Mouse (Mus musculus): Measurements from ENCODE around the gene Commd1. TPM values are rescaled to one million over a fixed set of nuclear protein-coding genes. Genes with fewer than 3 reads are reported as not detected.

The Commd1 gene
- polyA plus RNA-seq, 1 experiment from 2014 or later = 209 TPM

GRCm38 (mm10) chr11:22857705-22858440 lies 124.3 kb downstream of the Commd1 start:
- no peak for DNase-seq
- peak overlapping the region; percentile 80 for H3K27ac ChIP-seq

GRCm38 (mm10) chr11:22857106-22857704 lies 125.0 kb downstream of the Commd1 start:
- Histone ChIP-seq H3K27me3 (peaks cover 5% of the 10 kb centered on the region), H3K27ac (no peak overlapping the region), H3K9ac (no peak overlapping the region), H3K4me1 (replicated peaks) (peaks cover 80% of the 10 kb centered on the region), H3K36me3 (no peaks in the 10 kb centered on the region), H3K4me3 (replicated peaks) (peak overlapping the region; percentile 82), H3K4me2 (peak overlapping the region; percentile 97), H3K9me3 (replicated peaks) (no peaks in the 10 kb centered on the region)
- no peak for DNase-seq
- ATAC-seq (ENCODE audit: low read depth) = no peak
- 46% methylated on average over 5 of the region's 5 CpGs for WGBS (ENCODE audit: insufficient replicate concordance)

More at GRCm38 (mm10) chr11:22857705-22858440, 124.3 kb downstream of the Commd1 start:
- Histone ChIP-seq H3K4me3 (replicated peaks) (peak overlapping the region; percentile 82), H3K4me2 (peak overlapping the region; percentile 97), H3K27me3 (peaks cover 7% of the 10 kb centered on the region), H3K36me3 (no peaks in the 10 kb centered on the region), H3K9me3 (replicated peaks) (no peaks in the 10 kb centered on the region), H3K4me1 (replicated peaks) (peaks cover 73% of the 10 kb centered on the region), H3K9ac (peak overlapping the region; percentile 86)
- ATAC-seq (ENCODE audit: low read depth) = no peak
- WGBS (ENCODE audit: insufficient replicate concordance) = 8% methylated on average over 25 of the region's 25 CpGs

- Histone ChIP-seq H3K36me3 (no peaks in the 10 kb centered on the region), H3K4me2 (peak overlapping the region; percentile 33)
These were observed 125.7 kb downstream of the Commd1 start for GRCm38 (mm10) chr11:22856371-22856965.

DNA sequence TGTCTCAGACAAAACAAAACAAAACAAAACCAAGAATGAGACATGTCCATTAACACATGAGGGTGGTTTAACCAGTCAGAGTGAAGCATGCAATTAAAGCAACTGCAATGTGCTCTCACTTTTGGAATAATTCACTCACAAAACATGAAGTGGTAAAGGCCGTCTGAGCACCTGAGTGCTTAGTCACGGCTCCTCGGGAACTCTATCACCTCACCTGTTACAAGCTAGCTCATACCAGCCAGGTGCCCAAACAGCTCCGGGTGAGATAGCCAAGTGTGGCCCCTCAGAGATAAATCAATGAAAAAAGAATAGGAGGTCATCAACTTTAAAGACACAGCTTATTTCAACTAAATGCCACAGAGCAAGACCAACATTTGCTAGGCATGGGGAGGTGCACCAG lies 127.6 kb downstream of the Commd1 start:
- no peak overlapping the region for H3K4me3 ChIP-seq (replicated peaks)

More at GRCm38 (mm10) chr11:22856371-22856965, 125.7 kb downstream of the Commd1 start:
- DNase-seq = no peak
- 70% methylated on average over 3 of the region's 3 CpGs for WGBS (ENCODE audit: insufficient replicate concordance)
- no peak overlapping the region for H3K27ac ChIP-seq
- no peaks in the 10 kb centered on the region for H3K9me3 ChIP-seq (replicated peaks)
- no peak for ATAC-seq (ENCODE audit: low read depth)
- peaks cover 5% of the 10 kb centered on the region; the same call in 1 of the 2 replicates for H3K27me3 ChIP-seq
- H3K4me3 ChIP-seq (replicated peaks) = no peak overlapping the region
- no peak overlapping the region for H3K9ac ChIP-seq
- peaks cover 83% of the 10 kb centered on the region for H3K4me1 ChIP-seq (replicated peaks)

DNA sequence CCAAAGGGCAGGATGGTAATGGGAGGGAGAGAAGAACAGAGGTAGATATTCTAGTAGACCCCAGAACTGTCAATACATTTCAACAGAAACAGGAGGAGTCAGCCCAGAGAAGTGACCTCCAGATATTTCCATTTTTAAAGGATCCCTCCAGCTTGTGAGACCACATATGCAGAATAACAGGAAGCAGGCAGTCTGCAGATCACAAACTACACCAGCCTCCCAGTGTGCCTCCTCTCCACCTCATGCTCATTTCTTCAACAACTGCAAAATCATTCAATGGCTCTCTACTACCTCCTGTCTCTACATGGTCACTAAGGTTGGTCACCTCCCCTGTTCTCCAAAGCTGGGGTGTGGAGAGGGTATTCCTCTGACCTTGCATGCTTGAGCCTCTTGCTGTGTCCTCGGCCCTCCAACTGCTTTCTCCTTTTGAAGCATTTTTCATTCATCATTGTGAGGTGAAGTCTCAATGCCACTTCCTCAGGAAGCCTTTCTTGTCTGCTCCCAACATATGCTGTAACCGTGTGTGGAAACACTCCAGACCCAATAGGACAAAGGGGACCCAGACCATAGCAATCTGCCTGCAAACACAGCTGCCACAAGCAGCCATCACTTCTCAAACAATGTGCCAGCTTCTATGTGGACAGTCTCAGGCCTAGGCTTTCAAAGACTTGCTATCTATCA lies 128.6 kb downstream of the Commd1 start:
- Histone ChIP-seq H3K9me3 (replicated peaks) (no peaks in the 10 kb centered on the region), H3K36me3 (no peaks in the 10 kb centered on the region), H3K4me3 (replicated peaks) (no peak overlapping the region), H3K4me1 (replicated peaks) (peaks cover 92% of the 10 kb centered on the region), H3K4me2 (no peak overlapping the region), H3K27me3 (peaks cover 5% of the 10 kb centered on the region; the same call in 1 of the 2 replicates), H3K27ac (peak overlapping the region; percentile 29), H3K9ac (0 out of 2 replicates have a peak overlapping the region, but pooled peaks have one; percentile 2)
- ATAC-seq (ENCODE audit: low read depth) (no peak), DNase-seq (no peak)
- 29% methylated on average over 2 of the region's 2 CpGs for WGBS (ENCODE audit: insufficient replicate concordance)

More for the DNA sequence above, 127.6 kb downstream of the Commd1 start:
- no peak for ATAC-seq (ENCODE audit: low read depth)
- Histone ChIP-seq H3K4me1 (replicated peaks) (peaks cover 86% of the 10 kb centered on the region), H3K9me3 (replicated peaks) (no peaks in the 10 kb centered on the region), H3K4me2 (no peak overlapping the region), H3K9ac (no peak overlapping the region), H3K27me3 (peaks cover 5% of the 10 kb centered on the region; the same call in 1 of the 2 replicates), H3K27ac (peak overlapping the region; percentile 43), H3K36me3 (no peaks in the 10 kb centered on the region)
- DNase-seq = no peak
- WGBS (ENCODE audit: insufficient replicate concordance) = 42% methylated on average over 4 of the region's 4 CpGs

- DNase-seq (no peak), ATAC-seq (ENCODE audit: low read depth) (no peak)
- 61% methylated on average over 1 of the region's 1 CpGs for WGBS (ENCODE audit: insufficient replicate concordance)
- peak overlapping the region; percentile 29; the same call in 1 of the 2 replicates for H3K27ac ChIP-seq
- H3K27me3 ChIP-seq = no peaks in the 10 kb centered on the region
- no peak overlapping the region for H3K4me3 ChIP-seq (replicated peaks)
- H3K4me1 ChIP-seq (replicated peaks) = peaks cover 92% of the 10 kb centered on the region
- H3K4me2 ChIP-seq = no peak overlapping the region
- H3K9ac ChIP-seq = no peak overlapping the region
- no peaks in the 10 kb centered on the region for H3K9me3 ChIP-seq (replicated peaks)
- H3K36me3 ChIP-seq = no peaks in the 10 kb centered on the region
These were observed 129.7 kb downstream of the Commd1 start for GRCm38 (mm10) chr11:22852510-22852909.

DNA sequence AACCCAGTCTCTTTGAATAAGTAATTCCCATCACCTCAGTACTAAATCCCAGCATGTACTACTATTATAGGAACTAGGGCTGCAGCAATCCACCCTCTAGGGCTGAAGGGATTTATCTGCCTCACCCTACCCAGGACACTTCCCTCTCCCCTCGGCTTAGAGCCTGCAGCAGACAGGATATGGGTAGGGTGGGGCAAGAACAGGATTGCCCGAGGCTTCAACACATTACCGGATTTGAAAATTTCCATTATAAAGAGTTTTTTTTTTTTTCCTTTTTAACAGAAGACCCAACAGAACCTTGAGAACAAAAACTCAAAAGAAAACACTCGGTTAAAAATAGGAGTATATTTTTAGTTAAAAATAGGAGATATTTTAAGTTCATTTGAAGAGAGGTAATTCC lies 130.8 kb downstream of the Commd1 start:
- H3K4me2 ChIP-seq = no peak overlapping the region
- no peak overlapping the region for H3K4me3 ChIP-seq (replicated peaks)
- WGBS (ENCODE audit: insufficient replicate concordance) = 13% methylated on average over 4 of the region's 4 CpGs
- DNase-seq = no peak
- no peak overlapping the region for H3K27ac ChIP-seq
- no peaks in the 10 kb centered on the region for H3K36me3 ChIP-seq
- H3K4me1 ChIP-seq (replicated peaks) = peaks cover 92% of the 10 kb centered on the region
- H3K9me3 ChIP-seq (replicated peaks) = no peaks in the 10 kb centered on the region
- no peak overlapping the region for H3K9ac ChIP-seq
- ATAC-seq (ENCODE audit: low read depth) = no peak
- no peaks in the 10 kb centered on the region for H3K27me3 ChIP-seq

GRCm38 (mm10) chr11:22850077-22850476 lies 132.1 kb downstream of the Commd1 start:
- no peak overlapping the region for H3K4me2 ChIP-seq
- peaks cover 95% of the 10 kb centered on the region for H3K4me1 ChIP-seq (replicated peaks)
- no peak overlapping the region for H3K9ac ChIP-seq
- H3K36me3 ChIP-seq = no peaks in the 10 kb centered on the region
- H3K9me3 ChIP-seq (replicated peaks) = no peaks in the 10 kb centered on the region
- no peaks in the 10 kb centered on the region for H3K27me3 ChIP-seq
- DNase-seq (no peak), ATAC-seq (ENCODE audit: low read depth) (no peak)
- H3K4me3 ChIP-seq (replicated peaks) = no peak overlapping the region
- H3K27ac ChIP-seq = 0 out of 2 replicates have a peak overlapping the region, but pooled peaks have one; percentile 25
- 48% methylated on average over 4 of the region's 4 CpGs for WGBS (ENCODE audit: insufficient replicate concordance)

DNA sequence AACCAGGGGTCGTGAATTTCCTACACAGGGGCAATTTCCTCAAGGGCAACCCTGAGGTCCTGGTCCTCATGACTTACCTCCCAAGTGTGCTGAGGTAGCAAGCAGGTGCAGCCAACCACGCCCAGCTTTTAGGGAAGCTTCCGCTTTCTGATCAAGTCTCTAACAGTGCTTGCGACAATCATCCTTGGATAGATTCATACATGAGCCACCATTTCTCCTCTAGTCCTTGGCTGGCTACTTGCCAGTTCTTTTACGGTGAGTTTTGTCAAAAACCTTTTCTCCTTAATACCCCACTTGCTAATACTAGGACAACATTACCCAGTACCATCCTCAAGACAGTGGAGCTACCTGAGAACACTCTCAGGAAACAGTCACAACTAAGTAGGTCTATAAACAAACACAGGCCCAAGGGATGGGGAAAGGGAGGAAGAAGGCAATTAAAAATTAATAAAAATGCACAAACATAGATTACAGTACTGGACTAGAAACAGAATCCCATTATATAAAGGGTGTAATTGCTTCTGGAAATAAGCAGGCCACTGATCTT lies 133.5 kb downstream of the Commd1 start:
- H3K4me1 ChIP-seq (replicated peaks) = peaks cover 95% of the 10 kb centered on the region
- DNase-seq = no peak
- H3K4me3 ChIP-seq (replicated peaks) = no peak overlapping the region
- 35% methylated on average over 5 of the region's 5 CpGs for WGBS (ENCODE audit: insufficient replicate concordance)
- no peaks in the 10 kb centered on the region for H3K36me3 ChIP-seq
- H3K27ac ChIP-seq = peak overlapping the region; percentile 83
- ATAC-seq (ENCODE audit: low read depth) = no peak
- H3K4me2 ChIP-seq = peak overlapping the region; percentile 11
- H3K9me3 ChIP-seq (replicated peaks) = no peaks in the 10 kb centered on the region
- no peaks in the 10 kb centered on the region for H3K27me3 ChIP-seq
- no peak overlapping the region; the same call in 1 of the 2 replicates for H3K9ac ChIP-seq

DNA sequence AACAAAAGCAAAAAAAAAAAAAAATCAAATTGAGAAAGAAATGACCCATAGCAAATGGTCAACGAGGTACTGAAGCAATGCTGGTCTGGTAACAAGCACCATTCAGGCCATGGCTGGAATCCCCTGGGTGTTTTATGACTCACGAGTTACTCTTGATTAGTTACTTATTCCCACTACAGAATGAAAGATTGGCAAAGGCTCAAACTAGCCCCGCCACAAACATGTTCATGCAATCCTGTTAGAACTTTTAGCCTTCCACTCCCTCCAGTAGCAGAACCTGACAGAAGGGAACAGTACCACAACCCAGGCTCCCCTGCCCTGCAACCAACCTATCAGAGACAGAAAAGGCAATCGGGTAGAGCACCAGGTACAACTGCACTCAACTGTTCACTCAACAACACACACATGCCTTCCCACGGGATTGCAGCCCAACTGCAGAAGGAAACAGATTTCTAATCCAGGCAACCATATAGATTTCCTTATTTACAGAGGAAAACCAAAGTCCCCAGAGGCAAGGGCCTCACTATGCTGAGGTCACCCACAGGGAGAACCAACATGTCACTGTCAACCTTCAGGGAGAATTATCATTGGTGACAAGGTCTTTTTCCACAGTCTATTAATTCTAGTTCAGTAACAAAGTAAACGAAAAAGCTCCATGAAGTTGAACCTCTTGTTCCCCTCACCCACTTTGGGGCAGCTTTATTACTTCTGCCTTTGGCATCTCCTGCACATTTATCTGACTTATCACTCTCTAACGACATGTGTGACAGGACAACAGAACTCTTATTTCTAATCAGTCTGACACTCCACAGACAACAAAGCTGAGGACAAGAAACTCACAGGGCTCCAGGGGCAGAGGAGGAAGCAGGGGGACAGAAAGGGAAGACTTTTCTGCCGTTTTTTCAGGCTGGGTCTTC lies 134.2 kb downstream of the Commd1 start:
- peaks cover 95% of the 10 kb centered on the region for H3K4me1 ChIP-seq (replicated peaks)
- H3K27ac ChIP-seq = peak overlapping the region; percentile 83
- no peaks in the 10 kb centered on the region for H3K36me3 ChIP-seq
- no peaks in the 10 kb centered on the region for H3K27me3 ChIP-seq
- DNase-seq = no peak
- no peaks in the 10 kb centered on the region for H3K9me3 ChIP-seq (replicated peaks)
- 25% methylated on average over 8 of the region's 8 CpGs for WGBS (ENCODE audit: insufficient replicate concordance)
- peak overlapping the region; percentile 11 for H3K4me2 ChIP-seq
- no peak overlapping the region for H3K4me3 ChIP-seq (replicated peaks)
- no peak overlapping the region; the same call in 1 of the 2 replicates for H3K9ac ChIP-seq
- ATAC-seq (ENCODE audit: low read depth) = peak; percentile 49; the same call in 1 of the 2 replicates

Measured in liver, embryonic 13.5 days (tissue).